Mouse (Mus musculus): Measurements from ENCODE around the gene Tubb5.

- TF ChIP-seq CTCF (IDR thresholded peaks at IDR 0.05; ENCODE audit: borderline replicate concordance, extremely low read depth, insufficient read depth, insufficient read length) (no peak), POLR2A (IDR thresholded peaks at IDR 0.05; ENCODE audit: borderline replicate concordance, extremely low read depth, insufficient read depth, insufficient read length, poor library complexity, severe bottlenecking) (no peak)
Measured at GRCm38 (mm10) chr17:35792837-35793236, 45.3 kb downstream of the Tubb5 start.

Data from brain, embryonic 14.5 days (tissue).